Mouse (Mus musculus): ENCODE data around the gene Zbtb9. TPM values are rescaled to one million over a fixed set of nuclear protein-coding genes. Genes with fewer than 3 reads are reported as not detected.
A peak's percentile ranks its signal among the peaks of the same experiment; 100 is the strongest.

The Zbtb9 gene
- polyA plus RNA-seq, 2 experiments, result 2.6 to 4.0 TPM

GRCm38 (mm10) chr17:26953726-26954125 lies 19.2 kb upstream of the Zbtb9 start:
- TF ChIP-seq EP300 (IDR thresholded peaks at IDR 0.05; ENCODE audit: low read depth), result no peak
- TF ChIP-seq CTCF (IDR thresholded peaks at IDR 0.05; ENCODE audit: low read depth), result no peak
- Histone ChIP-seq H3K27ac (no peak overlapping the region), H3K9me3 (ENCODE audit: control insufficient read depth, low read length) (no peaks in the 10 kb centered on the region), H3K4me2 (ENCODE audit: low read depth) (no peak overlapping the region), H3K36me3 (replicated peaks; ENCODE audit: control insufficient read depth, insufficient read depth, low read depth) (no peaks in the 10 kb centered on the region), H3K4me1 (replicated peaks; ENCODE audit: control insufficient read depth in 2 of 2, insufficient read depth in 2 of 2, low read length in 1 of 2) (peaks cover 26 to 53% of the 10 kb centered on the region in 2 experiments), H3K27me3 (ENCODE audit: control insufficient read depth, insufficient read depth, low read length) (no peaks in the 10 kb centered on the region; the same call in 1 of the 2 replicates), H3K4me3 (ENCODE audit: insufficient read depth in 1 of 2, low read depth in 2 of 2, low read length in 2 of 2) (no peak overlapping the region), H3K9ac (replicated peaks) (no peak overlapping the region)
- WGBS (ENCODE audit: insufficient replicate concordance), result 39% methylated on average over 12 of the region's 16 CpGs
- ATAC-seq (ENCODE audit: insufficient read depth) (no peak), DNase-seq (ENCODE audit: low read depth in 3 of 3, low spot score in 3 of 3) (no peak)

GRCm38 (mm10) chr17:26956309-26956708 lies 16.7 kb upstream of the Zbtb9 start:
- Histone ChIP-seq H3K4me2 (ENCODE audit: low read depth) (peak overlapping the region; percentile 75), H3K4me1 (replicated peaks; ENCODE audit: control insufficient read depth in 2 of 2, insufficient read depth in 2 of 2, low read length in 1 of 2) (peaks cover 26 to 42% of the 10 kb centered on the region in 2 experiments), H3K4me3 (ENCODE audit: insufficient read depth in 1 of 2, low read depth in 2 of 2, low read length in 2 of 2) (peak overlapping the region; percentile 46 to 54), H3K36me3 (replicated peaks; ENCODE audit: control insufficient read depth, insufficient read depth, low read depth) (no peaks in the 10 kb centered on the region), H3K9ac (replicated peaks) (peak overlapping the region; percentile 47), H3K9me3 (ENCODE audit: control insufficient read depth, low read length) (no peaks in the 10 kb centered on the region), H3K27ac (peak overlapping the region; percentile 89), H3K27me3 (ENCODE audit: control insufficient read depth, insufficient read depth, low read length) (no peaks in the 10 kb centered on the region; the same call in 1 of the 2 replicates)
- TF ChIP-seq EP300 (IDR thresholded peaks at IDR 0.05; ENCODE audit: low read depth) (no peak), CTCF (IDR thresholded peaks at IDR 0.05; ENCODE audit: low read depth) (no peak)
- WGBS (ENCODE audit: insufficient replicate concordance), result 57% methylated on average over 5 of the region's 5 CpGs
- DNase-seq (ENCODE audit: low read depth in 3 of 3, low spot score in 3 of 3) (no peak), ATAC-seq (ENCODE audit: insufficient read depth) (peak; percentile 36; the same call in 1 of the 2 replicates)

DNA sequence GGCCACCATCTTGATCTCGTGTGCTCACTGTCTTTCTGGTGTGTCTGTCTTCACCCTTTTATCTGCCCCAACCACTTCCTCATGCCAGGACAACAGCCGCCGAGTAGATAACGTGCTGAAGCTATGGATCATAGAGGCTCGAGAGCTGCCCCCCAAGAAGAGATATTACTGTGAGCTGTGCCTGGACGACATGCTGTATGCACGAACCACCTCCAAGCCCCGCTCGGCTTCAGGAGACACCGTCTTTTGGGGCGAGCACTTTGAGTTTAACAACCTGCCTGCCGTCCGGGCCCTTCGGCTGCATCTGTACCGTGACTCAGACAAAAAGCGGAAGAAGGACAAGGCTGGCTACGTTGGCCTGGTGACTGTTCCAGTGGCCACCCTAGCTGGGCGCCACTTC lies 16.1 kb upstream of the Zbtb9 start:
- H3K27ac ChIP-seq, result peak overlapping the region; percentile 89
- no peaks in the 10 kb centered on the region; the same call in 1 of the 2 replicates for H3K27me3 ChIP-seq (ENCODE audit: control insufficient read depth, insufficient read depth, low read length)
- TF ChIP-seq EP300 (IDR thresholded peaks at IDR 0.05; ENCODE audit: low read depth) (peak; percentile 85), CTCF (IDR thresholded peaks at IDR 0.05; ENCODE audit: low read depth) (no peak)
- ATAC-seq (ENCODE audit: insufficient read depth) (peak; percentile 87), DNase-seq (ENCODE audit: low read depth in 3 of 3, low spot score in 3 of 3) (peak; percentile 76 to 80 (median 79))
- H3K4me2 ChIP-seq (ENCODE audit: low read depth), result peak overlapping the region; percentile 75
- WGBS (ENCODE audit: insufficient replicate concordance), result 18% methylated on average over 18 of the region's 18 CpGs
- peaks cover 23 to 40% of the 10 kb centered on the region in 2 experiments for H3K4me1 ChIP-seq (replicated peaks; ENCODE audit: control insufficient read depth in 2 of 2, insufficient read depth in 2 of 2, low read length in 1 of 2)
- no peaks in the 10 kb centered on the region for H3K9me3 ChIP-seq (ENCODE audit: control insufficient read depth, low read length)
- peak overlapping the region; percentile 47 for H3K9ac ChIP-seq (replicated peaks)
- H3K4me3 ChIP-seq (ENCODE audit: insufficient read depth in 1 of 2, low read depth in 2 of 2, low read length in 2 of 2), result peak overlapping the region; percentile 46 to 54
- no peaks in the 10 kb centered on the region for H3K36me3 ChIP-seq (replicated peaks; ENCODE audit: control insufficient read depth, insufficient read depth, low read depth)

GRCm38 (mm10) chr17:26957872-26958271 lies 15.1 kb upstream of the Zbtb9 start:
- WGBS (ENCODE audit: insufficient replicate concordance), result 89% methylated on average over 5 of the region's 5 CpGs
- Histone ChIP-seq H3K27me3 (ENCODE audit: control insufficient read depth, insufficient read depth, low read length) (no peaks in the 10 kb centered on the region), H3K27ac (no peak overlapping the region), H3K4me2 (ENCODE audit: low read depth) (peak overlapping the region; percentile 75), H3K4me3 (ENCODE audit: insufficient read depth in 1 of 2, low read depth in 2 of 2, low read length in 2 of 2) (no peak overlapping the region), H3K4me1 (replicated peaks; ENCODE audit: control insufficient read depth in 2 of 2, insufficient read depth in 2 of 2, low read length in 1 of 2) (peaks cover 20 to 34% of the 10 kb centered on the region in 2 experiments), H3K9me3 (ENCODE audit: control insufficient read depth, low read length) (no peaks in the 10 kb centered on the region), H3K36me3 (replicated peaks; ENCODE audit: control insufficient read depth, insufficient read depth, low read depth) (no peaks in the 10 kb centered on the region), H3K9ac (replicated peaks) (no peak overlapping the region)
- DNase-seq (ENCODE audit: low read depth in 3 of 3, low spot score in 3 of 3) (no peak), ATAC-seq (ENCODE audit: insufficient read depth) (no peak)
- TF ChIP-seq CTCF (IDR thresholded peaks at IDR 0.05; ENCODE audit: low read depth), result no peak
- no peak for TF ChIP-seq EP300 (IDR thresholded peaks at IDR 0.05; ENCODE audit: low read depth)

GRCm38 (mm10) chr17:26958880-26959279 lies 14.1 kb upstream of the Zbtb9 start:
- no peak for TF ChIP-seq EP300 (IDR thresholded peaks at IDR 0.05; ENCODE audit: low read depth)
- TF ChIP-seq CTCF (IDR thresholded peaks at IDR 0.05; ENCODE audit: low read depth), result 0 out of 2 replicates have a peak, but pooled peaks have one; percentile 14
- no peak overlapping the region for H3K9ac ChIP-seq (replicated peaks)
- no peaks in the 10 kb centered on the region for H3K9me3 ChIP-seq (ENCODE audit: control insufficient read depth, low read length)
- no peaks in the 10 kb centered on the region for H3K36me3 ChIP-seq (replicated peaks; ENCODE audit: control insufficient read depth, insufficient read depth, low read depth)
- no peak overlapping the region for H3K27ac ChIP-seq
- no peak overlapping the region for H3K4me2 ChIP-seq (ENCODE audit: low read depth)
- 47% methylated on average over 5 of the region's 5 CpGs for WGBS (ENCODE audit: insufficient replicate concordance)
- peaks cover 20 to 27% of the 10 kb centered on the region in 2 experiments for H3K4me1 ChIP-seq (replicated peaks; ENCODE audit: control insufficient read depth in 2 of 2, insufficient read depth in 2 of 2, low read length in 1 of 2)
- H3K27me3 ChIP-seq (ENCODE audit: control insufficient read depth, insufficient read depth, low read length), result no peaks in the 10 kb centered on the region
- DNase-seq (ENCODE audit: low read depth in 3 of 3, low spot score in 3 of 3) (no peak), ATAC-seq (ENCODE audit: insufficient read depth) (no peak)
- H3K4me3 ChIP-seq (ENCODE audit: insufficient read depth in 1 of 2, low read depth in 2 of 2, low read length in 2 of 2), result no peak overlapping the region

Measured in liver, embryonic 14.5 days (tissue).